Mouse (Mus musculus) kidney, postnatal 4 days (tissue): ENCODE results near the gene Rnf10.

Experiments used
- DNase-seq, 2 experiments: peaks; one replicate each; pipeline ENCODE4 v3.0.0; 2021; ENCODE audit warnings: mixed read lengths in 2 of 2

The Rnf10 gene

DNA sequence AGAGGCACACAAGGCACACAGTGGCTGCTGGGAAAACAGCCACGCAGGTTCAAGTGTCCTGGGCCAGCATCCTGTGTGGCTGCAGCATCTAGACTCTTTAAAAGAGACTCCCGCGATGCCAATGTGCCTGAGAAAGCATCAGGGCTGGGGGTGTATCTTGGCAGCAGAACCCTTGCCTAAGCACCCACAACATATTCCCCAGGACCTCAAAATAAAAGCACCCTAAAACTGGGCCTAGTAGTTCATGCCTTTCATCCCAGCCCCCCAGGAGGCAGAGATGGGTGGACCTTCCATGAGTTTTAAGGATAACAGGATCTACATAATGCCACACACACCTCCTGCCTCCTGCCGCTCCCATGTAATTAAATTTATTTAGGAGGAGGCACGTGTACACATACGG, 38.2 kb downstream of the Rnf10 start:
- no peak for DNase-seq

- DNase-seq: no peak
Measured at GRCm38 (mm10) chr5:115233031-115233780, 39.5 kb downstream of the Rnf10 start.

DNA sequence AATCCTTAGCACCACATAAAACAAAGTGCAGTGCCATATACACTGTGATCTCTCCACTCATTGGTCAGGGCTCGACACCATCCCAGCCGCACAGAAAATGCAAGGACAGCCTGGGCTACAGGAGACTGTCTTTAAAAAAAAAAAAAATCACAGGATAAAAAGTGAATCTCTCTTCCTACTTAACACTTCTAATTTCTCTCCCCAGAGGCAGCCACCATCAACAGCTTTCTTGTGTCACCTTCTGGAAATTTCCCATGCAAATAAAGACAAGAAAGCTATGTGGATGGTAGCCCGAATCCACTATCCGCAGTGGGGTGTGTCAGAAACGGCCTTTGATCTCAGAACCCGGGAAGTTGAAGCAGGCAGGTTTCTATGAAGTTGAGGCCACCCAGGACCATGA, 40.2 kb downstream of the Rnf10 start:
- DNase-seq: no peak

DNA sequence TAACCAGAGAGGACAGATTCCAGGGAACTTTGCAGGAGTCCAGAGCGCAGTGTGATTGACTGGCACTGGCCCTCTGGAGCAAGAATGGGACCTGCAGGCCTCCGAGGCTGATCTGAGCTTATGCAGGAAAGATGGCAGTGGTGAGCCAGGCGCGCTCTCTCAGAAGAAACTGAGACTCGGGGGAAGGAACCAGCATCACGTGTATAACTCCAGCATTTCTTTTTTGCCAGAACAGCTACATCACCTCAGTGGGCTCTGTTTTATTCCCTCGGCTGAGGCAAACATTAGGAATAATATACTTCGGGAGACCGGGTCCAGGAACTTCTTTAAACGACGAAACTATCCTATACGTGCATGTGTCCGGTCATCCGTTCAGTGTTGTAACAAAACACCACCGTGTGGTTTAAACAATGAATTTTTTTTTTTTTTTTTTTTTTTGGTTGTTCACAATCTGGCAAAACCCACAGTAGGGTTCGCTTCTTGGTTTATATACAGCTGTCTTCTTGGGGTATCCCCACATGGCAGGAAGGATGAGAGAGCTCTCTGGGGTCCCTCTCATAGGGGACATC, 41.1 kb downstream of the Rnf10 start:
- no peak for DNase-seq

- no peak for DNase-seq
Measured at GRCm38 (mm10) chr5:115230830-115231551, 41.7 kb downstream of the Rnf10 start.

- no peak for DNase-seq
Measured at GRCm38 (mm10) chr5:115222485-115222884, 50.2 kb downstream of the Rnf10 start.

- DNase-seq: no peak
Measured at GRCm38 (mm10) chr5:115220931-115221640, 51.6 kb downstream of the Rnf10 start.

DNA sequence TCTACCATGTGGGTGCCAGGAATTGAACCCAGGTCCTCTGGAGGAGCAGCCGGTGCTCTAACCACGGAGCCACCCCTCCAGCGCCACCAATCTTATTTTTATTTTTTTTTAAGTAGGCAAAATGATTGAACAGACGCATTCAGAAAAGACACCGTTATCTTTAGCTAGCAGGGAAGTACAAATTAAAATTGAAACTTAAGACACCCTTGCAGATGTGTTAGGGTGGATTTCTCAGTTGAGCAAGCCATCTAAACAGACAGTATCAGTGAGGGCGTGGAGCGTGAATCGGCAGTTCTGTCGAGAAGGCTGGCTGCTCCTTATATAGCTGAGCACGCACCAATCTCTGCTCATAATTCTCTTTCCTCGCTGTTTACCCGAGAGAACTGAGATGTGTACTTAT, 54.7 kb downstream of the Rnf10 start:
- no peak for DNase-seq

- no peak for DNase-seq
Measured at GRCm38 (mm10) chr5:115215273-115216185, 57.2 kb downstream of the Rnf10 start.

GRCm38 (mm10) chr5:115214864-115215263, 57.8 kb downstream of the Rnf10 start:
- peak; percentile 50 to 60 for DNase-seq

DNA sequence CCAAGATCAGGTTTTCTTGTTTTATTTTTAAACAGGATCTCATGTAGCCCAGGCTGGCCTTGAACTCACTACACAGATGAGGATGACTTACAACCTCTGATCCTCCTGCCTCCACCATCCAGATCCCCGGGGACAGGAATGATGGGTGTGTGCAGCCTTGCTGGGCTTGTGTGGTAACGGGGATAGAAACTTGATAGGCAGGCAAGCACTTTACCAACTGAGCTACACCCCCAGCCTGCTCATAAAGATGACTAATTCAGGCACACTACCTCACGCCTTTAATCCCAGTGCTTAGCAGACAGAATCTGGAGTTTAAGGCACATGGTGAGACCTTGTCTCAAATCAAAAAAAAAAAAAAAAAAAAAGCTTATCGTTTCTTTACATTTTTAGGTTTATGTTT, 59.8 kb downstream of the Rnf10 start:
- no peak for DNase-seq

- no peak for DNase-seq
Measured at GRCm38 (mm10) chr5:115212451-115212850, 60.2 kb downstream of the Rnf10 start.

- DNase-seq: peak; percentile 53 to 56
Measured at GRCm38 (mm10) chr5:115210380-115210779, 62.3 kb downstream of the Rnf10 start.

DNA sequence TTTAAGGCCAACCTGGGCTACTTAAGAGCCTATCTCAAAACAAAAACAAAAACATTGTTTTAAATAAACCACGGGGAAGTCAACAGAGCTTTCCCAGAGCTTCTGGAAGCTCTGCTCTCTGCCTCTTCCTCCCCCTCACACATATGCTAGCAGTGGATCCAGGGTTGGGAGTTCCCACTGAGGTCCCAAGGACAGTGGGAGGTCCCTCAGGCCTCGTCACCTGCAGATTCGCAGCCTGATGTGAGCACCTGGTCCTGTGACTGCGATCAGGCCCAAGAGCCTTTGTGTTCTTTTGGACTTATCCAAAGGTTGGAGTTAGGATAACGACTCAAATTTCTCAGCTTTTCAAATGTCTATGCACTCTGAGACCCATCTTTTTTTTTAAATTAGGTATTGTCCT, 64.1 kb downstream of the Rnf10 start:
- DNase-seq: no peak

GRCm38 (mm10) chr5:115207892-115208291, 64.8 kb downstream of the Rnf10 start:
- no peak for DNase-seq

GRCm38 (mm10) chr5:115207244-115207643, 65.5 kb downstream of the Rnf10 start:
- DNase-seq: no peak

GRCm38 (mm10) chr5:115204562-115205311, 68.0 kb downstream of the Rnf10 start:
- peak; percentile 60 to 66 for DNase-seq

DNA sequence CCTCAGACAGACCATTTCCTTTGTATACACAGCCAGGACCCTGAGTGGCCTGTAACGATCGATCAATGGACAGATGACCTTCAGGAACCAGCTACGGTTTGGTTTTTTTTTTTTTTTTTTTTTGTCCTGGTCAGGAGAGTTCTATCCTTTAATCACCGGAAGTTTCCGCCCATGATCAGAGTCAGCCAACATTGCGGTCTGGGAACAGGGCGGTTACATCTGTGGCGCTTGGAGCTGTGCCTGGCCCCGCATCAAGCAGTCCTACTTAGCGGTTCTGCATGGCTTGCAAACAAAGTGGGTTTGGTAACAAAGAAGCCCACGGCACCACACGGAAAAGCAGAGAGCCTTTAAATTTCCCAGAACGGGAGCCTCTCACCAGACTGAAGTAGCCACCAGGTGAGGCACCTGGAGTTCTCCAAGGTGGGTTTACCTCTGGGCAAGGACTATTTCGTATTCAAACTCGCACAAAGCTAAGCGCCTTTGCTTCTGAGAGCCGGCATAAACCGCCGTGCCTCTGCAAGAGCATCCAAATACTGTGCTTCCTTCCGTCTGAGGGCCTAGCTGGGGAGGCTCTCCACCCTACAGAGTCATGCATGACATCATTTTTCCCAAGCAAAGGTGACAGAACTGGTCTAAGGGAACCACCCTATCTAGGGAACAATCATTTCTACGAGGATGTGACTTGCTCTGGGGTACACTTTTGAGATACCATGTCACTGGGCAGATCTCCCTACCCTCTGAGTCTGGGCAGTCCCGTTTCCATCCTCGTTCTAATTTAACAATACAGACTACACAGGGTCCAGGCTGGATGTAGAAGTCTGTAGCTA, 68.8 kb downstream of the Rnf10 start:
- peak; percentile 58 to 66 for DNase-seq

GRCm38 (mm10) chr5:115194626-115195221, 78.0 kb downstream of the Rnf10 start:
- peak in 1 of 2 experiments; percentile 6 for DNase-seq
